Mouse (Mus musculus) heart, embryonic 15.5 days (tissue): ENCODE results near the gene Inpp5f. TPM values are rescaled to one million over a fixed set of nuclear protein-coding genes. Genes with fewer than 3 reads are reported as not detected.

Experiments used
- ATAC-seq: fragments of 200-750 bp; cut with Nextera tagmentation; replicated peaks from 2 replicates; pipeline ENCODE4 v1.8.0; 2017; ENCODE audit warnings: low read depth, moderate TSS enrichment; ENCODE audit not compliant: insufficient number of reproducible peaks, insufficient read depth, low FRiP score
- H3K27ac ChIP-seq: fragments of 300-500 bp; sonication (generic); 2 replicates; pipeline ENCODE4 v1.5.1; 2015; ENCODE audit warnings: mild to moderate bottlenecking, inconsistent platforms
- H3K27me3 ChIP-seq: fragments of 300-500 bp; sonication (generic); 2 replicates; pipeline ENCODE4 v1.6.1; 2015; ENCODE audit warnings: inconsistent platforms
- H3K36me3 ChIP-seq: fragments of 300-500 bp; sonication (generic); 2 replicates; pipeline ENCODE4 v1.6.1; 2015; ENCODE audit warnings: mild to moderate bottlenecking, inconsistent platforms
- H3K4me1 ChIP-seq: fragments of 300-500 bp; sonication (generic); replicated peaks from 2 replicates; pipeline ENCODE4 v1.6.1; 2015; ENCODE audit warnings: inconsistent platforms
- H3K4me2 ChIP-seq: fragments of 300-500 bp; sonication (generic); 2 replicates; pipeline ENCODE4 v1.6.1; 2015; ENCODE audit warnings: inconsistent platforms, mild to moderate bottlenecking, moderate library complexity
- H3K4me3 ChIP-seq: fragments of 300-500 bp; sonication (generic); 2 replicates; pipeline ENCODE4 v1.5.1; 2015; ENCODE audit warnings: mild to moderate bottlenecking, inconsistent platforms
- H3K9ac ChIP-seq: fragments of 300-500 bp; sonication (generic); 2 replicates; pipeline ENCODE4 v1.6.1; 2015; ENCODE audit warnings: mild to moderate bottlenecking, inconsistent platforms
- H3K9me3 ChIP-seq: fragments of 300-500 bp; sonication (generic); replicated peaks from 2 replicates; pipeline ENCODE4 v1.6.1; 2016; ENCODE audit warnings: inconsistent platforms
- WGBS: fragments of 180-500 bp; shearing (Covaris S2); methylation state at CpG from one replicate; pipeline ENCODE4 v1.1.7; 2015; ENCODE audit warnings: mixed read lengths; 5-methylcytosine and 5-hydroxymethylcytosine counted together
- polyA plus RNA-seq: library from polyadenylated mRNA; unstranded; fragments of >200 nt; fragmentation: Nextera tagmentation; extraction: Ambion mirVana; gene quantifications from 2 replicates; pipeline ENCODE4 v1.2.1, GENCODE M21; 2015

Gene Inpp5f
- polyA plus RNA-seq, 1 experiment from 2014 or later, result 8.8 TPM

- Histone ChIP-seq H3K36me3 (no peaks in the 10 kb centered on the region), H3K27ac (no peak overlapping the region), H3K9me3 (no peaks in the 10 kb centered on the region), H3K4me2 (peak overlapping the region; percentile 73), H3K4me3 (peak overlapping the region; percentile 94), H3K4me1 (peaks cover 44% of the 10 kb centered on the region), H3K27me3 (no peaks in the 10 kb centered on the region), H3K9ac (no peak overlapping the region)
- 55% methylated on average over 2 of the region's 2 CpGs for WGBS
- ATAC-seq, result no peak
These were observed 132.8 kb downstream of the Inpp5f start for GRCm38 (mm10) chr7:128743898-128744297.

GRCm38 (mm10) chr7:128744684-128745485, 133.8 kb downstream of the Inpp5f start, which contains the start of gene Sec23ip:
TSS of gene Sec23ip (plus strand) at chr7:128744943.
- Histone ChIP-seq H3K27me3 (no peaks in the 10 kb centered on the region), H3K9ac (peak within 1 kb of the TSS; percentile 91), H3K9me3 (no peaks in the 10 kb centered on the region), H3K4me3 (peak within 1 kb of the TSS; percentile 94), H3K27ac (peak within 1 kb of the TSS; percentile 76), H3K4me1 (peaks cover 44% of the 10 kb centered on the region), H3K36me3 (no peaks in the 10 kb centered on the region), H3K4me2 (peak within 1 kb of the TSS; percentile 73)
- ATAC-seq, result peak; percentile 69
- WGBS, result under 1% methylated on average over 55 of the region's 55 CpGs

Other genes with a start within 250 kb of the Inpp5f start
- gene Rgs10, start 192.6 kb upstream of the Inpp5f start, polyA plus RNA-seq, result 8.3 and 11.8 TPM in 2 replicates
- 16.0 and 17.1 TPM in 2 replicates for gene Tial1, start 149.6 kb upstream of the Inpp5f start, polyA plus RNA-seq
- gene Bag3, start 87.7 kb upstream of the Inpp5f start, polyA plus RNA-seq, result 26.1 and 29.0 TPM in 2 replicates
- gene Mcmbp, start 129.2 kb downstream of the Inpp5f start, polyA plus RNA-seq, result 34.9 and 39.3 TPM in 2 replicates
- 25.5 and 29.9 TPM in 2 replicates for gene Sec23ip, start 133.6 kb downstream of the Inpp5f start, polyA plus RNA-seq